Mouse (Mus musculus) right cerebral cortex, postnatal 36 days (tissue): ENCODE data around the gene Rnpep.

Source experiments
- DNase-seq, 2 experiments: peaks; one replicate each; pipeline ENCODE4 v3.0.0; 2022; ENCODE audit warnings: low spot score in 2 of 2, mixed read lengths in 1 of 2

The Rnpep gene

DNA sequence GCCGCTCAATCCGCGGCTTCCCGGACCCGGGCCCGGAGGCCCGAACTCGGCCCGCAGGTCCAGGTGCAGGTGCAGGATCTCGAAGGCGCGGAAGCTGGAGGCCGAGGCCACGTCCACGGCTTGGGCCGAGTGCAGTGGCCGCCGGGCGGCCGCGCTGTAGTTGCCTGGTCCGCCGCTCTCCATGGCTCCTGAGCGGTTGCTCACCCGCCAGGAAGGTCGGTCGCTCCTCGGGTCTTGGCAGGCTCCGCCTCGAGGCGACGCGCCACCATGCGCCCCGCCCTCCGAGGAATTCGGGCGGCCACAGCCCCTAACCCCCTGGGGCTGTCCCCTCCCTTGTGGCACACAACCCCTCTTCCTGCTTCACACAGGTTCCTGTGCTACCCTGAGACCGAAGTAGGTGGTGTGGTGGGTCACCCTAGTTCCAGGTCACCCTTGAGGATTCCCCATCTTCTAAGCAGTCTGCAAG lies at the start of gene Rnpep:
Rnpep (minus strand) TSS at position 259 of the 466 bp plus-strand sequence.
- DNase-seq, result peak; percentile 50 to 52

DNA sequence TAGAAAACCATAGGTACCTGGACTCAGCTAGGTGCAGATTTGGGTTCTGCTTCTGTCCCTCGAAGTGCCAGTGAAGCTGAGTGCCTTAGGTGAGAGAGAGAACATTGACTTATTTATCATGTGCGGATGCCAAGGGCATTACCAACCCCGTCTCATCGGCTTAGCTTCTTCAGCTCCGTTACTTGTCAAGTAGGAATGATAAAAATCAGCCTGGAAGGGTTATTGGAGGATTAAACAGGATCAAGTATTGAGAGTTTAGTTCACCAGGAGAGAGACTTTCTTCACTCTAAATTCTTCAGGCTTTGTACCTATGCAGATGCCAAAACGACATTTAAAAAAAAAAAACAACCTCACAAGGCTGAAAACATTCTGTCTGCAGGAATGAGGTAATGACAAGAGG lies 46.7 kb upstream of the Rnpep start:
- DNase-seq, result no peak

DNA sequence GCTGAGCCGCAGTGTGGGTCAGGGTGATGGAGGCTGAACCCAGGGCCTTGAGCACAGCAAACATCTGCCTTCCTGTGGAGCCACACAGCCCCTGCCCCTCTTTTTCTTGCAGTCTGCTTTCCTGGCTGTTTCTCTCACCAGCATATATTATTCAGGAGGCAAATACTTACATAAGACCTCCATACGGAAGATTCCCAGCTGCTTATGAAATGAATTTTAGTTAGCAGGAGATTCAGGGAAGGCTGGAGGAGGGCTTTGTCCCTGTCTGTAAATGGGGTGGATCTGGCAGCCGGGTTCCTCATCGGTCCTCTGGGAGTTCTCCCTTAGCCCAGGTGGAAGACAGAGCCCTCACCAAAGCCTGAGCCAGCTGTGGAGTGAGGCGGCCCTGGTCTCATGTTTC lies 44.5 kb upstream of the Rnpep start:
- DNase-seq, result no peak

DNA sequence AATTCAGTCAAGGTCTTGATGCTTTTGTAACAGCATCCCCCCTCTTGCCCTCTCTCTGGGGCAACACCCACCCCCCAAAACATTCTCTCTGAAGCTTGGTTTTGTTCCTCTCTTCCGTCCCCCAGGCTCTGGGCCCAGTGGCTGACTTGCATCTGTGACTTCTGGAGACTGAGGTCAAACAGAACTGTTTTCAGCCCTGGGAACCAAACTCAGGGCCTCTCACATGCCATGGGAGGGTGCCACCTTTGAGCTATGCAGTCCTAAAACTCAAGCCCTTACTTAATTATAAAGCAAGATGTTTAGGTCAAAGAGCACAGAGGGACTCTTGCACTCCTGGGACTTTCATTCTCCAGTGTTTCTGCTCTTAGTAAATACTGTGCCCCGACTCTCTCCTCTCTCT lies 42.0 kb upstream of the Rnpep start:
- DNase-seq, result no peak

DNA sequence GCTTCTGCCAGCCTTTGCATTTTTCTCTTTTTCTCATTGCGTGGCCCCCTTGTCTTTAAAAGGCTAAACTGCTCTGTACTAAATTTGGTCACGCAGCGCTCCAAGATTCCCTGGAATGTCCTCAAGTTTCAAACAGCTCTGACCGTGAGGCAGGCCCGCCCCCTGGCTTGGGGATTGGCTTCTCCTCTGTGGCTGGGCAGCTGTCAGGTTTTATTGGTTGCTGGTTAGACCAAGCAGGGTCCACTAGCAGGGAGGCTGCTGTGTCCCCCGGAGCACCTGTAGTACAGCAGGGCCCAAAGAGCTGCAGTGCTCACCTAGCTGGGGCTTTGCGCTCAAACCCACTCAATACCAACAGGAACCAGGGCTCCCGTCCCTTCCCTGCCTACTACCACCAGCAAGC lies 40.7 kb upstream of the Rnpep start, which contains the start of gene Lmod1:
Lmod1 (plus strand) TSS at position 237 of the 400 bp plus-strand sequence.
- no peak for DNase-seq

DNA sequence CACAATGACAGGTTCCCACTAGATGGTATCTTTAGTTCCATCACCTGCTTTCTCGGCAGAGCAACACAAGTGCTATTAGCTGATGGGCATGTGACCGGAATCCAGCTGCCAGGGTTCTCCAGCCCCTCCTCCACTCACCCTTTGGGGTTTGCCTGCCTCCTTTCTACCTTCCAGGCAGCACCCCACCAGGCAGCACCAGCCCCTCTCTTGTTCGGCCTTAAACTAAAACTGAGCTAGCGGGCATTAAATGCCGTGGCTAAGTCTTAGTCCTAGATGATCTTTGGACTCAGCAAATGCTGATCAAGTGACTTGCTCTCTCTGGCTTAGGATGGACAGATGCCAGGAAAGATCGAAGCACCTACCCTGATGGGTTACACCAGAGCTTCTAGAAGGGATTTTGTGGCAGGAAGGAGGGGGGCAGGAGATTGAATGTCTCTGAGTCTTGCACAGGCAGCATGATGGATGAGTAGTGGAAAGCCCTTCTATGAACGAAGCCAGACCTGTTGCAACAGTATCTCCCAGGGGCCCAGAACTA lies 39.5 kb upstream of the Rnpep start:
- DNase-seq, result no peak

DNA sequence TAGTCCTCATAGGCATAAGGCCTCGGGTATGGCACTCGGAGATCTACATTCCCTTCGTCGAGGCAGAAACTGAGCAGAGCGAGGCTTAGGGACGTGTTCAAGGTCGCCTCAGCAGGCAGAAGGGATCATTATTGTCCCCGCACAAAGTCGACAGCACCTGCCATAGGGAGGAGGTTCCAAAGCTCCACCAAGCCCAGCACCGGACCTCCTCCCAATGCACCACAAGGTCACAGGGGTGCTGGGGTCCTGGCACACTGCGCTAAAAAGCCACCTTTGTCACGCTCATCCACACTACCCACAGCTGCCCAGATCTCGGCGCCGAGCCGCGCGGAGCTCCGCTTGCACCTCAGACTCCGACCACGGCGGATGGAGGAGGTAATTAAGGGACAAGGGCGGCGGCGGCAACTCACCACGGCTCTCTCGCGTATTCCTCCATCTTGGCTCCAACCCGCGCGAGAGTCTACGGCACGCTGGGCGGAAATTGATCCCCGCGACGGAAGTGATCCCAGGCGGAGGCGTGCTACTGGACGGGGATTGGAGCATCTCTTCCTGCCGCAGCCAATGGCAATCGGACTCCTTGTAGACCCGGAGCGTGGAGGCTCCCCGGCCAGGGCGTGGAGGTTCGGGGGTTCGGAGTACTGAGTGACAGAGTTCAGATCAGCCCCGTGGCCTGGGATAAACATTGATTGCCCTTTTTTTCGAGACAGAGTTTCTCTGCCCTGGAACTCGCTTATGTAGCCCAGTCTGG lies 29.6 kb upstream of the Rnpep start, which contains the start of gene Timm17a:
Timm17a (minus strand) TSS at position 495 of the 748 bp plus-strand sequence.
- DNase-seq, result peak; percentile 92 to 93

DNA sequence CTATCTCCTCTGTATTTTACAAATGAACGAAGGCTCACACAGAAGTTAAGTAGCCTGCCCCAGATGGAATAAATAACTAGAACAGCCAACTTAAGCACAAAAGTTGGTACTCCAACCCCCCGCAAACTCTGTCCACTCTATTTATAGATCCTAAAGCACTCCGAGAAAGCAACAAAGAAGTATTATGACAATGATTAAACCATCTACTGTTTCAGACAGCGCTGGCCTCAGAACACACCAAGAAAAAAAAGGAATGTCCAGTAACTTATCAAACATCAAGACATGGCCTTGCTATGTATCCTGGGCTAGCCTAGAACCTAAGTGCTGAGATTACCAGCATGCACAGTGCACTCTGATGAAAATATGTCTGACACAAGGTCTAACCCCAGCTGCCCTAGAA lies 28.3 kb upstream of the Rnpep start:
- DNase-seq, result no peak

DNA sequence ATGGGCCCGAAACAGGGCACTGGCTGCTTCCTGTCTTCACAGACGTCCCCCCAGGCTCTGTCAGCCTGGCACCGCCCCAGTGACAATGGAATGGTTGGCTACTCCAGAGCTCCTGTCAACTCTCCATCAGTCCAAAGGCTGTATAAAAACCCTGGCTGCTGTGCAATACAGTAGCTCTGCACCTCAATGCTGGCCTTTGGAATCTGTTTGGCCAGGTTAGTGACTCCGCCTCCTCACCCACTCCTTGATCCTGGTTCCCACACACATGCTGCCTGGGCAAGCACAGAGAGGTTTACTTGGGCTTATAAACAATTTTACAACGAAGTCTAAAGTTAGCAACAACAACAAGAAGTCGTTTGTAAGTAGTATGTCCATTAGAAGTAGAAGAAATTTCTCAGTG lies 27.5 kb upstream of the Rnpep start:
- DNase-seq, result no peak

DNA sequence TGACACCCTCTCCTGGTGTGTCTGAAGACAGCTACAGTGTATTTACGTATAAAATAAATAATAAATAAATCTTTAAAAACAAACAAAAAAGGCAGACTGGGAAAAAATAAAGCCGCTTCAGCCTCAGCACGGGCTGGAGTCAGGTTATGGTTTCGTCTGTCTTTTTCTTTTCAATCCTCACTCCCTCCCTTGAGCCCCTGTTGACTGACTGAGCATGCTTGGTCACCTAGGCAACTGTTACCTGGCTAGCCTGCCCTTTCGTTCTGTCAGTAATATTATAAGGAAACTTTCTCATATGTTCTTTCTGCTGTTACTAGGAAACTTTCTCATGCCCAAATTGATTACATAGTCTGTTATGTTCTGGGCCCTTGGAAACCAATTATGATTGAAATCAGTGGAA lies 7.0 kb upstream of the Rnpep start:
- no peak for DNase-seq

DNA sequence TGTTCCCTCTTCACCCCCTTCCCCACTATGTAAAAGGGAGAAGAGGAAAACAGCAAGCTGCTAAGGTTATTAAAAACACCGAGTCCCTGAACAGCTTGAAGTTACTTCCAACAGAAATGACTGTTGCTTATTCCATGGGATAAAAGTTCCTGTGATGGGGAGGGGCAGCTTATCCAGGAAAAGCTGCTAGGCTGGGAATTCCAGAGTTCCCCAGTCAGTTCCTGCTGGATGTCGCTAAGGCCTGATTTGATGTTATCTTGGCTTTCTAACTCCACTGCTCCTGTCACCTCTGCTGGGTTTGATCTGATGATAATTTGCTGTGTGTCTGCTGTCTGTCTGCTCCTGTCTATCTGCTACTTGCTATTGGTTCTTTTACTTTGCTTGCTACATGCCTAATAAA lies 2.4 kb upstream of the Rnpep start:
- no peak for DNase-seq

DNA sequence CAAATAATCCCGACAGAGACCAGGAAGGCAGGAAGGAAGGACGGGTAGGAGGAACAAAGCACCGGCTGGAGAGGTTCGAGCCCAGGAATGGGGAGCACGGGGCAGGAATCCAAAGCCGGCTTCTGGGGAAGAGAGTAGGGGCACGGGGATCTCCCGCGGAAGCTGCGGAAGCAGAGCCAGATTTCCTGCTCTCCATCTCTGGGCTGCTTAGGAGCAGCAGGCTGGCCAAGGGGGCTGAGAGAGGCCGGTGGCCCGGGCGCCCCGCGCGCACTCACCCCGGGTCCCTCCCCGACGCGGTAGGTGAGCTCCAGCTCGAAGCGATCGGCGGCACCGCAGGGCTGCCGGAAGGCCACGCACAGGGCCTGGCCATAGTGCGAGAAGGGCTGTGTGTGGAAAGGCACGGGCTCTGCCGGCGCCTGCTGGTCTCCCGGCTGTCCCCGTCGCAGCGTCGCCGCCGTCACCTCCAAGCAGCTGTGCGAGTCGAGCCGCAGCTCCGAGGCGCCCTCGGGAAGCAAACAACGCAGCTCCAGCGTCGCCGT lies 528 bp downstream of the Rnpep start:
- DNase-seq, result peak in 1 of 2 experiments; percentile 36

DNA sequence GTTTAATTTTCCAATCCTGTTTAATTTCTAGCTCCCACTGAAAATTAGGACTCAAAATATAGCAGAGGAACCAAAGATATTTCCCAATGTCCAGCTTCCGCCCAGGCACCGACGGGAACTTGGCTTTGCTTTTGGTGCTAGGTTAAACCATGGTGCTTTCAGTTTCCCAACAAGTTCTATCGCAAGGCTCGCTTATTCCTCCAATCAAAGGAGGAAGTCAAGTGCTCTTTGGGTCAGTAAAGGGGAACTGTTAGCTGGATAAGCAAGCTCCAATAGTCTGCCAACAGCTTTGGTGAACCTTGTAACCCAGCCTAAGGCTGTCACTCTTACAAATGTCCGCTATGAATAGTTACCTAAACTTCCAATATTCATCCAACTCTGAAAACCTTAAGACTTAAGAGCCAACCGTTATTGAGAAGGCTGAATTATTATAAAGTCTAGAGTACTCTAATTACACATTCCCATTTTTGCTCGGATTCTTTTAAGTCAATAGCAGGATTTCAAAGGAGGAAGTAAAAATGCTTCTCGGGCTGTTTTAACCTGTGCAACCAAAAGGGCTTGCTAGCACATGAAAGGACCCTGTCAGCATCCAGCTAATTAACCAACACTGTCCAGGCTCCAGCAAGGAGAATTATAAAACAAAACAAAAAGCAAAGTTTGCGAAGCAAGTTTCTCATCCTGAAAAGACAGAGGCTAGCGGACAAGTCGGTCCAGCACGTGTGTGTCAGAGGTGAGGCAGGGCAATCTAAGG lies 1.2 kb downstream of the Rnpep start:
- DNase-seq, result no peak

DNA sequence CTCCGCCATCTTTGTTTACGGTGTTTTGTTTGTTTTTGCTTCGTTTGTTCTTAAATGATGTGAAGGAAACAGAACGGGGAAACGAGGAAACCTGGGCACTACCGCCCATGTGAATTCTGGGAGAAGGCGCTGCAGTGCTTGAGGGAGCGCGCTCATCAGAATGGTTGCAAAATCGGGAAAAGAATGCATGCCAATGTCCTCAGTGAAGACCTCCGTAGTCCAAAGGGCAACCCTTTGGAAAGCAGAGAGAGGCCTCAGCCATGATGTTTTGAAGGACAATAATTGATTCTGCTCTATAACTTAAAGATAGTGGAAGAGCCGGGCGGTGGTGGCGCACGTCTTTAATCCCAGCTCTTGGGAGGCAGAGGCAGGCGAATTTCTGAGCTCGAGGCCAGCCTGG lies 2.0 kb downstream of the Rnpep start:
- no peak for DNase-seq

DNA sequence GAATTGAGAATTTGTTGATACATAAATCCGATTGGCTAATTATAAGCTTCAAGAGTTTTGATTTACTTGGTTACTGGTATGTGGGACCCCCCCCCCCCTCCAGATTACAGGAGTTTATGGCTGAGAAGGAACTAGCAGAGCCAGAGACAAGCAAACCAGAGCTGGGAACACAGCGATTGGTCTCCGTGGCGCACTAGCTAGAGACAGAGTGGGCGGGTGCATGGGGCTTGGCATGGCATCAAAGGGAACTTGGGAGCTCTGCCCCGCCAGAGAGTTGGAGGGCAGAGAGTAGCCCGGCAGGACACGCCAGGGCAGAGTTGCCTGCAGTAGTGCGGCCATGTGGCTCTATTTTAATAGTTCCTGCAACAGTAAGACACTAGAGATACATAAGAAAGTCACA lies 3.2 kb downstream of the Rnpep start:
- peak; percentile 33 to 34 for DNase-seq

DNA sequence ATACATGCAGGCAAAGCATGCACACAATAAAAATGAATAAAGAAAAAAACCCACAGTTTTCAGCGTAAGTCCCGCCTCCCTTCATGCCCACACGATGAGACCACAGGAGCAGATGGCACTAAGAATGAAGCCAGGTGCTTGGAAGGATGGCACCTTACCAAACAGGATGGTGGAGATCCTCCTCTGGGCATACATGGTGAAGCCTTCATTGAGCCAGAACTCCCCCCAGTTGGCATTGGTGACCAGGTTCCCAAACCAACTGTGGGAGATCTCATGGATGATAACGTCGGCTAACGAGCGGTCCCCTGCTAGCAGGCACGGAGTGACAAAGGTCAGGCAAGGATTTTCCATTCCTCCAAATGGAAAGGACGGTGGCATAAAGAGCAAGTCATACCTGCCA lies 12.5 kb downstream of the Rnpep start:
- no peak for DNase-seq

DNA sequence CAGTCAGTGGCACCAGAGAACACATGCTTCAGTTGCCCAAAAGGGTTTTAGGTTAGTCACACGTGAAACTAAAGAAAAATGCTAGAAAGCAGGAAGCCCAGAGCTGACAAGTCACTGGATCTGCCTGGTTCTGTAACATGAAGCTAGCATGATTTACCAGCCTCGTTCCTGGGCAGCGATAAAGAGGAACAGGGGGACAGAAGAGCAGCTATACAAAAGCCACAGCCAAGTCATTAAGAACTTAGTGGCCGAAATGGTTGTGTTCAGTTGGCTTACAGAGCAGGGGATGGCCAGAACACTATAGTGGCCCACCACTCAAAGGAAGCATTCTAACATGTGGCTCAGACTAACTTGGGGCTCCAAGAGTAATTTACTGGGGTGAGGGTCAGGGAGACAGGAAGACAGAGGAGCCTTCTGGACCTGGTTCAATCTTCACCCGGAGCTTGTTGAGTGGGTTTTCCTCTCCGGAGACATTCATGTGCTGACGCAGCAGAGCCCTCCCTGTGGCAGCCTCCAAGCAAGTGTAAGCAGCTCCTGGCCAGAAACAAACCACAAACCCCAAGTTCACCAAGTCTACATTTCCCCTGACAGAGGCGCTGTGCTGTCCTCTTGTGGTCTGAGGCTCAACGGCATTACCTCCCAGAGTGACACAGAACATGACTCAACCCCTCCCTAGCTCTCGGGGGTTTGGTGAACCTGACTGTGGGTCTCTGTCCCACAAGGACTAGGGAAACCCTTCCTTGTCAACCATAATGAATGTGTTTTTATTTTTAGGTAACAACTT lies 16.0 kb downstream of the Rnpep start:
- DNase-seq, result no peak

DNA sequence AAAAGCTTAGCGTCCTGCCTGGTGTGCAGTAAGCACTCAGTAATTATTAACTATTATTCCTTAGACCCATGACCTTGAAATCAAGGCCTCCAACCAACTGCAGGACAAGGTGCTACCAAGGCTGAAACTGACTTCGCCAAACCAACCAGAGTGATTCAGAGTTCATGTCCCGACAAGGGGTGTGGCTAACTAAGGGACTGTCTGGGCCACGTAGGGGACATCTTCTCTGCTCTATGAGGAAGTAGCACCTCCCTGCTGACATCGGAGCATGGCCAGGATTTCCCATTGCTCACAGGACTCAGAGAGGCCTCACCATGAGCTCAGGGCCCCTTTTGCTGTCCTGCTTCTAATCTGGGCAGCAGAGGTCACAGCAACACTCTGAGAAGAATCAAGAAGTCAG lies 18.1 kb downstream of the Rnpep start:
- DNase-seq, result no peak

DNA sequence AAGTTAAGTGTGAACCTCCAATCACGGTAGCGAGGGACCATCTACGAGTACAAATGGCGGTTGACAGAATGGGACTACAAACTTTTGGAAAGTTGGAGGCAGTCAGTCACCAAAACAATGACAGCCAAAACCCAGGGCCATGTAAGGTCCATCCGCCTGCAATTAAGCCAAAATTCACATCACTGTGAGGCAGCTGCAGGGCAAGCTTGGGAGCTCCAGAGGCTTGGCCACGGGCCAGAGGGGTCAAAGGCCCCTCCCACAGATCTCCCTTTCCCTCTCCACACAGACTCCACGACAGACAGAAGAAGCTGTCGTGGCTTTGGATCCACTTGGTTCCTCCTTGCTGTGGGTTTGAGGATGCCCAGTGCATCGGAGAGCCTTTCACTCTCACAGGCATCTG lies 20.6 kb downstream of the Rnpep start:
- DNase-seq, result no peak

DNA sequence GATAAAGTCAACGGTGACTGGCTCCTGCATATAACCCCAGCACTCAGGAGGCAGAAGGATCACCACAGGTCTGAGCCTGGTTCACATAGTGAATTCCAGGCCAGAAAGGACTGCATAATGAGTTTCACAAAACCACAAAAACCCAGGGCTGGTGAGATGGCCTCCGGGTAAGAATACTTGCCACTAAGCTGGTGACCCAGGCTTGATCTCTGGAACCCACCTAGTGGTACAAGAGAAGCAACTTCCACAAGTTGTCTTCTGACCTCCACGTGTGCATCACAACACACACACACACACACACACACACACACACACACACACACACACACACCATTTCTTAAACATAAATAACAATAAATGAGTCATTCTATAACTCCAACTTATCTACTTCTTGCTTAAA lies 21.6 kb downstream of the Rnpep start:
- DNase-seq, result no peak

DNA sequence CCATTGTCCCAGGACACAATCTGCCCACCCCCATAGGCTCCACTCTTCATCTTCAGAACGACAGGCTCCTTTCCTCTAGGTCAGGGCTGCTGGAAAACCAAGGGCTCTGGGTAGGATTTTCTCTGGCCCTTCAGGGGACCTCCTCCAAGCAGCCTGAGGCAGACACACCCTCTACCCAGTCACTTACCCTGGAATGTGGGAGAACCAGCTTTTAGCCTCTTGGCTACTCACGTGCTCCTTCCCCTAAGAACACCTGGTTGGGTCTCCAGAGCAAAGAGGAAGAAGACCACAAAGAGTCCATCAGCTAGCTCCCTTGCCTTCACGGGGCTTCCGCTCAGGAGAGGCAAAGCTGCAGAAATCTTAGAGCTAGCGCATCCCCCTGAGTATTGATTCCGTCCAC lies 23.0 kb downstream of the Rnpep start:
- no peak for DNase-seq

DNA sequence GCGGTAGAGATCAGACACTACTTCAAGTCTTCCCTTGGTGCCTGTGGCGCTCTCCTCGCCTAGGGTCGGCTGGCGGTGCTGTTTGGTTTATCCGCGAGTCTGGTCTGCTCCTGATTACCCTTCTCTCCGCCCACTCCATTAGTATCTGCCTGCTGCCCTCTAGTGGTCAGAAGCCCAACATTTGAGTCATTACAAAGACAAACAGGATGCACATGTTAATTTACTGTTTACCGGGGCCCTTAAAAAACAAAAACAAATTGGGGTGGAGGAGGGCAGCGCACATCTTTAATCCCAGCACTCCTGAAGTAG lies 24.8 kb downstream of the Rnpep start:
- DNase-seq, result peak in 1 of 2 experiments; percentile 28
